ENCODE assay signal across 30 mouse cellular contexts in the genomic region with DNA sequence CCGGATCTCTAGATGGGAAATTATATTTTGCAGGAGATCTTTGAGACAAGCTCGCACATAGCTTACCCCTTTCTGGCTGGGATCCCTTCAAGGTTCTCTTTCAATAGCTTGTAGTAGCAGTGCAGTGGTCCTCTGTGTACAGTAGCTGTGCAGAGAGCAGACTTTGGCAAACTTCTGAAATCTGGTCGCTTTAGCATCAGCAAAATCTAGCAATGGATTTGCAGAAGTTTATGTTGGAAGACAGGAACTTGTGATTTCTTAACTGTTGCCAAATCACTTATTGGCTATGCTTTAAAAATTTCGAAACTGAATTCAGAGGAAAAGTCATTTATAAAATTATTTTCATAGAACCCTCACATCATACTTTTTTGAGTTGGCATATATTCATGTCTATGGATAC. TPM values are rescaled to one million over a fixed set of nuclear protein-coding genes. Genes with fewer than 3 reads are reported as not detected.
A peak's percentile ranks its signal among the peaks of the same experiment; 100 is the strongest.
DNase-seq lines count a peak whose midpoint lies in the region; ATAC-seq and TF ChIP-seq lines count a peak whose summit lies in the region.
"Had no signal": no experiment of that assay in that cellular context is flagged by ENCODE, and none has a peak within 500 bp of the region (broad histone marks: within the 10 kb centered on the region; RNA-seq: fewer than 3 reads in every experiment).

A gene (minus strand): TSS at position 244 of the 400 bp plus-strand sequence.

- no peak for TF ChIP-seq CTCF in thymus, adult 2 months (IDR thresholded peaks at IDR 0.05; ENCODE audit: borderline replicate concordance, control insufficient read depth, extremely low read depth, insufficient read depth, low read length, poor library complexity)
- TF ChIP-seq CTCF in lung, postnatal 0 days (IDR thresholded peaks at IDR 0.05) = no peak

- no peaks in the 10 kb centered on the region for H3K27me3 ChIP-seq in thymus, adult 2 months (ENCODE audit: control insufficient read depth, insufficient read depth, low read length)
- no peaks in the 10 kb centered on the region for H3K27me3 ChIP-seq in lung, postnatal 0 days (replicated peaks; ENCODE audit: insufficient read depth, low read length)
- H3K27me3 ChIP-seq: embryonic facial prominence, embryonic 15.5 days; neural tube, embryonic 12.5 days had no signal

- no peaks in the 10 kb centered on the region for H3K9me3 ChIP-seq in lung, postnatal 0 days (ENCODE audit: low read length)
- H3K9me3 ChIP-seq: embryonic facial prominence, embryonic 10.5 days; embryonic facial prominence, embryonic 15.5 days; forebrain, embryonic 13.5 days; G1E; limb, embryonic 10.5 days; limb, embryonic 15.5 days; liver, embryonic 15.5 days; neural tube, embryonic 12.5 days had no signal

- no peaks in the 10 kb centered on the region for H3K4me1 ChIP-seq in thymus, adult 2 months (replicated peaks; ENCODE audit: control insufficient read depth, insufficient read depth, low read length)
- no peaks in the 10 kb centered on the region for H3K4me1 ChIP-seq in lung, postnatal 0 days (ENCODE audit: insufficient read depth, low read depth, low read length)
- H3K4me1 ChIP-seq: embryonic facial prominence, embryonic 10.5 days; embryonic facial prominence, embryonic 15.5 days; forebrain, embryonic 13.5 days; limb, embryonic 10.5 days; limb, embryonic 15.5 days; liver, embryonic 15.5 days; neural tube, embryonic 12.5 days had no signal

- no peak within 1 kb of the TSS for H3K27ac ChIP-seq in thymus, adult 2 months (ENCODE audit: control insufficient read depth, insufficient read depth, low read length)
- H3K27ac ChIP-seq in lung, postnatal 0 days (ENCODE audit: low read length) = no peak within 1 kb of the TSS
- H3K27ac ChIP-seq: embryonic facial prominence, embryonic 10.5 days; embryonic facial prominence, embryonic 15.5 days; forebrain, embryonic 13.5 days; layer of hippocampus, adult 2 months; limb, embryonic 10.5 days; limb, embryonic 15.5 days; liver, embryonic 15.5 days; neural tube, embryonic 12.5 days had no signal

- TF ChIP-seq POLR2A in thymus, adult 2 months (IDR thresholded peaks at IDR 0.05; ENCODE audit: control insufficient read depth, extremely low read depth, insufficient read depth, low read length, poor library complexity) = no peak

- H3K4me2 ChIP-seq in lung, postnatal 0 days (replicated peaks; ENCODE audit: low read depth, low read length) = no peak within 1 kb of the TSS
- H3K4me2 ChIP-seq: embryonic facial prominence, embryonic 15.5 days; forebrain, embryonic 13.5 days; limb, embryonic 15.5 days; liver, embryonic 15.5 days; lung, embryonic 14.5 days; midbrain, embryonic 11.5 days; neural tube, embryonic 12.5 days had no signal

- no peak within 1 kb of the TSS for H3K4me3 ChIP-seq in thymus, adult 2 months (ENCODE audit: control insufficient read depth, insufficient read depth, low read length)
- no peak within 1 kb of the TSS for H3K4me3 ChIP-seq in lung, postnatal 0 days (ENCODE audit: low read depth, low read length)
- H3K4me3 ChIP-seq: embryonic facial prominence, embryonic 10.5 days; embryonic facial prominence, embryonic 15.5 days; forebrain, embryonic 13.5 days; layer of hippocampus, adult 2 months; limb, embryonic 10.5 days; limb, embryonic 15.5 days; liver, embryonic 15.5 days; myocyte; neural tube, embryonic 12.5 days had no signal

- no peak within 1 kb of the TSS for H3K9ac ChIP-seq in lung, postnatal 0 days (replicated peaks; ENCODE audit: low read depth)
- H3K9ac ChIP-seq: embryonic facial prominence, embryonic 15.5 days; forebrain, embryonic 13.5 days; limb, embryonic 15.5 days; liver, embryonic 15.5 days; lung, embryonic 14.5 days; neural tube, embryonic 12.5 days had no signal

- TF ChIP-seq EP300 in lung, postnatal 0 days (IDR thresholded peaks at IDR 0.05) = no peak

- H3K36me3 ChIP-seq in thymus, adult 2 months (ENCODE audit: control insufficient read depth, insufficient read depth, low read length) = no peaks in the 10 kb centered on the region
- H3K36me3 ChIP-seq in lung, postnatal 0 days (ENCODE audit: insufficient read depth, low read length) = no peaks in the 10 kb centered on the region
- H3K36me3 ChIP-seq: embryonic facial prominence, embryonic 10.5 days; embryonic facial prominence, embryonic 15.5 days; G1E; limb, embryonic 10.5 days; limb, embryonic 15.5 days; liver, embryonic 15.5 days; neural tube, embryonic 12.5 days had no signal

- 78% methylated on average over 4 of the region's 4 CpGs for WGBS in thymus, adult 2 months
- 62% methylated on average over 4 of the region's 4 CpGs for WGBS in lung, postnatal 0 days

- no peak for ATAC-seq in erythroblast, adult 5-6 weeks (replicated peaks; ENCODE audit: low FRiP score, poor library complexity, severe bottlenecking)
- ATAC-seq in monocyte, adult 5-6 weeks (replicated peaks; ENCODE audit: insufficient number of reproducible peaks, low FRiP score, low TSS enrichment, poor library complexity, severe bottlenecking) = 0 out of 2 replicates have a peak, but pooled peaks have one; percentile 43
- ATAC-seq in lung, postnatal 0 days = no peak
- ATAC-seq: forebrain, embryonic 13.5 days; hindbrain, embryonic 16.5 days; midbrain, embryonic 16.5 days had no signal

- DNase-seq in 416B (ENCODE audit: low read depth) = peak; percentile 8
- DNase-seq in adipocyte (ENCODE audit: low spot score) = peak; percentile 6
- DNase-seq in thymus, adult 2 months = no peak
- no peak for DNase-seq in lung, postnatal 0 days (ENCODE audit: low spot score)
- DNase-seq: adrenal gland, postnatal 10 days; cerebellum, adult 18-20 months; cerebellum, postnatal 10 days; gastrocnemius, postnatal 36 days; heart, postnatal 14 days; kidney, adult 2 months; kidney, postnatal 36 days; layer of hippocampus, postnatal 36 days; lung, embryonic 14.5 days had no signal

RNA-seq across cellular contexts. Expression of the gene that starts here (rescaled TPM):
- 11.7 and 24.0 TPM in 2 replicates for total RNA-seq in erythroblast, adult 5-6 weeks (2015; ENCODE audit: low replicate concordance)
- total RNA-seq in erythroblast, adult 5-6 weeks (2017; ENCODE audit: low replicate concordance) = 5.3 and 11.2 TPM in 2 replicates
- total RNA-seq in monocyte, adult 5-6 weeks (2017) = 50.9 to 97.9 TPM (median 77.8 TPM) in 3 replicates
- polyA plus RNA-seq in thymus, adult 2 months (2012; rRNA removed) = 1.1 and 1.6 TPM in 2 replicates
- polyA plus RNA-seq in lung, postnatal 0 days (2015; fragmentation: Nextera tagmentation; extraction: Ambion mirVana) = 1.5 and 1.9 TPM in 2 replicates
- total RNA-seq: layer of hippocampus, postnatal 36 days had no signal
- polyA plus RNA-seq: C2C12; G1E; hindbrain, embryonic 11.5 days; limb, embryonic 10.5 days; midbrain, embryonic 16.5 days; myocyte had no signal

Comparison
In these comparisons a context has a peak if more than half of its experiments do, and no peak if none do; other contexts are left out.
1. DNase-seq: peak in 416B (single experiment) and adipocyte (single experiment); none in thymus, adult 2 months (single experiment) and lung, postnatal 0 days (single experiment).